In the genomic region with DNA sequence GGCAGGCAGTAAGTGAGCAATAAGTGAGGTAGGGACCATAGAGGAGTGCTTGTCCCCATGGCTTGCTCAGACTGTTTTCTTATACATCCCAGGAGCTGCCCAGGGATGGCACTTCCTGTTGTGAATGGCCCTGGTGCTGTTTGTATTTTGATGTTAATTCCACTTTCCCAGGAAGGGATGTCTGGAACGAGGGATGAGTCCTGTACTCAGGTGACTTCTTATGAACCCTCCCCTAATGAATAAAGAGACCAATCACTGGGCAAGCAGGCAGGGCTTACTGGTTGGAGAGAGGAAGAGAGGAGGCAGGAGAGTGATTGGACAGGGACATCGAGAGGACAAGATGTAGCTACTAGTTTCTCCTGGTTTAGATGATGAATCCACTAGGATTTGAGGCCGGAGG, we compare ENCODE assay signal across 36 mouse cellular contexts. TPM values are rescaled to one million over a fixed set of nuclear protein-coding genes. Genes with fewer than 3 reads are reported as not detected.
"Had no signal": no experiment of that assay in that cellular context is flagged by ENCODE, and none has a peak within 500 bp of the region (broad histone marks: within the 10 kb centered on the region; RNA-seq: fewer than 3 reads in every experiment).

No protein-coding gene starts in this region.

- H3K27ac ChIP-seq: limb, embryonic 10.5 days; limb, embryonic 12.5 days; limb, embryonic 13.5 days; limb, embryonic 15.5 days; liver, embryonic 12.5 days; liver, embryonic 13.5 days; liver, embryonic 14.5 days; liver, embryonic 15.5 days; lung, embryonic 15.5 days; macrophage; midbrain, embryonic 10.5 days; midbrain, embryonic 12.5 days; midbrain, embryonic 13.5 days; neural tube, embryonic 12.5 days; neural tube, embryonic 13.5 days had no signal

- H3K36me3 ChIP-seq: limb, embryonic 12.5 days; limb, embryonic 13.5 days; limb, embryonic 15.5 days; liver, embryonic 12.5 days; liver, embryonic 13.5 days; liver, embryonic 15.5 days; lung, embryonic 15.5 days; midbrain, embryonic 10.5 days; midbrain, embryonic 12.5 days; midbrain, embryonic 13.5 days; neural tube, embryonic 12.5 days; neural tube, embryonic 13.5 days had no signal

- H3K27me3 ChIP-seq: limb, embryonic 12.5 days; limb, embryonic 13.5 days; limb, embryonic 15.5 days; liver, embryonic 12.5 days; liver, embryonic 13.5 days; liver, embryonic 15.5 days; lung, embryonic 15.5 days; midbrain, embryonic 12.5 days; midbrain, embryonic 13.5 days; neural tube, embryonic 12.5 days; neural tube, embryonic 13.5 days had no signal

- H3K9ac ChIP-seq: limb, embryonic 12.5 days; limb, embryonic 13.5 days; limb, embryonic 15.5 days; liver, embryonic 12.5 days; liver, embryonic 13.5 days; liver, embryonic 14.5 days; liver, embryonic 15.5 days; liver, postnatal 0 days; lung, embryonic 14.5 days; lung, embryonic 15.5 days; midbrain, embryonic 12.5 days; midbrain, embryonic 13.5 days; neural tube, embryonic 12.5 days; neural tube, embryonic 13.5 days had no signal

- H3K9me3 ChIP-seq: limb, embryonic 10.5 days; limb, embryonic 15.5 days; liver, embryonic 12.5 days; liver, embryonic 13.5 days; liver, embryonic 15.5 days; lung, embryonic 15.5 days; neural tube, embryonic 12.5 days; neural tube, embryonic 13.5 days had no signal

- H3K4me3 ChIP-seq: limb, embryonic 10.5 days; limb, embryonic 12.5 days; limb, embryonic 13.5 days; limb, embryonic 15.5 days; liver, embryonic 12.5 days; liver, embryonic 13.5 days; liver, embryonic 15.5 days; lung, embryonic 15.5 days; megakaryocyte, embryonic 14.5 days; midbrain, embryonic 10.5 days; midbrain, embryonic 12.5 days; midbrain, embryonic 13.5 days; myocyte; neural tube, embryonic 12.5 days; neural tube, embryonic 13.5 days had no signal

- H3K4me1 ChIP-seq: limb, embryonic 10.5 days; limb, embryonic 12.5 days; limb, embryonic 13.5 days; liver, embryonic 12.5 days; liver, embryonic 15.5 days; midbrain, embryonic 10.5 days; midbrain, embryonic 12.5 days; midbrain, embryonic 13.5 days; neural tube, embryonic 12.5 days; neural tube, embryonic 13.5 days had no signal

- DNase-seq: left cerebral cortex, postnatal 4 days; liver; liver, embryonic 13.5 days; liver, postnatal 0 days; lung, adult 18-20 months; lung, adult 2 months; lung, embryonic 14.5 days; lung, postnatal 10 days; lung, postnatal 14 days; lung, postnatal 36 days; lung, postnatal 4 days; midbrain, embryonic 14.5 days had no signal

- H3K4me2 ChIP-seq: limb, embryonic 12.5 days; limb, embryonic 13.5 days; limb, embryonic 15.5 days; liver, embryonic 11.5 days; liver, embryonic 12.5 days; liver, embryonic 13.5 days; liver, embryonic 15.5 days; lung, embryonic 14.5 days; lung, embryonic 15.5 days; midbrain, embryonic 11.5 days; midbrain, embryonic 12.5 days; midbrain, embryonic 13.5 days; neural tube, embryonic 12.5 days; neural tube, embryonic 13.5 days had no signal

- ATAC-seq: liver, embryonic 12.5 days; liver, postnatal 0 days; lung, postnatal 0 days; midbrain, embryonic 13.5 days; midbrain, embryonic 16.5 days had no signal

RNA-seq across cellular contexts. Expression of a gene that starts 33.3 kb away (rescaled TPM):
- total RNA-seq: left cerebral cortex, postnatal 10 days; left cerebral cortex, postnatal 25 days; midbrain, postnatal 0 days had no signal
- polyA plus RNA-seq: midbrain, embryonic 11.5 days; myocyte; neural tube, embryonic 11.5 days; neural tube, embryonic 12.5 days; neural tube, embryonic 13.5 days had no signal
